Mouse (Mus musculus) heart, embryonic 12.5 days (tissue): ENCODE measurements at regions not wholly inside any gene's neighbourhood (a gene's known extent, or its start where the extent isn't known, plus 50 kb on each side); places are given as distances from the start of the nearest gene placed in this dataset.

Experiments
- ATAC-seq: fragments of 200-750 bp; cut with Nextera tagmentation; 2 replicates; pipeline ENCODE4 v1.8.0; 2017; ENCODE audit warnings: moderate TSS enrichment, moderate library complexity; ENCODE audit not compliant: insufficient number of reproducible peaks, low FRiP score
- H3K27ac ChIP-seq: fragments of 300-500 bp; sonication (generic); 2 replicates; pipeline ENCODE4 v1.5.1; 2016; ENCODE audit warnings: mild to moderate bottlenecking, moderate library complexity; ENCODE audit not compliant: poor library complexity, severe bottlenecking
- H3K27me3 ChIP-seq: fragments of 300-500 bp; sonication (generic); replicated peaks from 2 replicates; pipeline ENCODE4 v1.6.1; 2016; ENCODE audit warnings: mild to moderate bottlenecking, moderate library complexity
- H3K36me3 ChIP-seq: fragments of 300-500 bp; sonication (generic); 2 replicates; pipeline ENCODE4 v1.6.1; 2016; ENCODE audit warnings: mild to moderate bottlenecking, moderate library complexity
- H3K4me1 ChIP-seq: fragments of 300-500 bp; sonication (generic); replicated peaks from 2 replicates; pipeline ENCODE4 v1.6.1; 2016; ENCODE audit warnings: mild to moderate bottlenecking
- H3K4me2 ChIP-seq: fragments of 300-500 bp; sonication (generic); 2 replicates; pipeline ENCODE4 v1.6.1; 2016; ENCODE audit warnings: mild to moderate bottlenecking, moderate library complexity
- H3K4me3 ChIP-seq: fragments of 300-500 bp; sonication (generic); 2 replicates; pipeline ENCODE4 v1.5.1; 2016; ENCODE audit warnings: mild to moderate bottlenecking
- H3K9ac ChIP-seq: fragments of 300-500 bp; sonication (generic); 2 replicates; pipeline ENCODE4 v1.6.1; 2016; ENCODE audit warnings: mild to moderate bottlenecking, moderate library complexity
- H3K9me3 ChIP-seq: fragments of 300-500 bp; sonication (generic); replicated peaks from 2 replicates; pipeline ENCODE4 v1.6.1; 2016; ENCODE audit warnings: mild to moderate bottlenecking, moderate library complexity
- WGBS: fragments of 180-500 bp; shearing (Covaris S2); methylation state at CpG from one replicate; pipeline ENCODE4 v1.1.7; 2016; 5-methylcytosine and 5-hydroxymethylcytosine counted together

- Histone ChIP-seq H3K9ac (no peak overlapping the region), H3K36me3 (no peaks in the 10 kb centered on the region), H3K4me2 (no peak overlapping the region), H3K27me3 (no peaks in the 10 kb centered on the region), H3K27ac (no peak overlapping the region), H3K4me1 (peaks cover 7% of the 10 kb centered on the region), H3K4me3 (no peak overlapping the region), H3K9me3 (no peaks in the 10 kb centered on the region)
- no peak for ATAC-seq
- 82% methylated on average over 2 of the region's 2 CpGs for WGBS
Observed at GRCm38 (mm10) chr12:33715997-33716396, 212.2 kb upstream of the Ferd3l start.

GRCm38 (mm10) chr12:33717053-33717452 lies 211.2 kb upstream of the Ferd3l start:
- ATAC-seq: no peak
- Histone ChIP-seq H3K4me2 (no peak overlapping the region), H3K4me1 (peaks cover 7% of the 10 kb centered on the region), H3K9ac (no peak overlapping the region), H3K27ac (no peak overlapping the region), H3K9me3 (no peaks in the 10 kb centered on the region), H3K36me3 (no peaks in the 10 kb centered on the region), H3K4me3 (no peak overlapping the region), H3K27me3 (no peaks in the 10 kb centered on the region)
- WGBS: 52% methylated on average over 4 of the region's 4 CpGs

GRCm38 (mm10) chr12:33717601-33718260 lies 210.5 kb upstream of the Ferd3l start:
- Histone ChIP-seq H3K4me1 (peaks cover 7% of the 10 kb centered on the region), H3K27ac (no peak overlapping the region), H3K4me2 (peak overlapping the region; percentile 55), H3K9me3 (no peaks in the 10 kb centered on the region), H3K27me3 (no peaks in the 10 kb centered on the region), H3K9ac (0 out of 2 replicates have a peak overlapping the region, but pooled peaks have one; percentile 11), H3K36me3 (no peaks in the 10 kb centered on the region), H3K4me3 (peak overlapping the region; percentile 14)
- ATAC-seq: no peak
- 32% methylated on average over 14 of the region's 14 CpGs for WGBS

- ATAC-seq: no peak
- Histone ChIP-seq H3K4me1 (peaks cover 7% of the 10 kb centered on the region), H3K27me3 (no peaks in the 10 kb centered on the region), H3K36me3 (no peaks in the 10 kb centered on the region), H3K27ac (no peak overlapping the region), H3K9me3 (no peaks in the 10 kb centered on the region), H3K9ac (no peak overlapping the region), H3K4me3 (no peak overlapping the region), H3K4me2 (no peak overlapping the region)
- WGBS: 50% methylated on average over 7 of the region's 7 CpGs
Observed at GRCm38 (mm10) chr12:33719063-33719462, 209.2 kb upstream of the Ferd3l start.

GRCm38 (mm10) chr12:33731937-33732336 lies 196.3 kb upstream of the Ferd3l start:
- whole genome bisulfite sequencing: 38% methylated on average over 4 of the region's 4 CpGs
- Histone ChIP-seq H3K9me3 (no peaks in the 10 kb centered on the region), H3K27ac (no peak overlapping the region), H3K27me3 (no peaks in the 10 kb centered on the region), H3K4me2 (no peak overlapping the region), H3K36me3 (no peaks in the 10 kb centered on the region), H3K4me1 (no peaks in the 10 kb centered on the region), H3K9ac (no peak overlapping the region), H3K4me3 (no peak overlapping the region)
- ATAC-seq: no peak

GRCm38 (mm10) chr12:33775563-33776468 lies 152.4 kb upstream of the Ferd3l start:
- H3K4me2 ChIP-seq: no peak overlapping the region
- H3K4me3 ChIP-seq: no peak overlapping the region
- no peak for ATAC-seq
- H3K4me1 ChIP-seq: no peaks in the 10 kb centered on the region
- H3K9me3 ChIP-seq: no peaks in the 10 kb centered on the region
- H3K36me3 ChIP-seq: no peaks in the 10 kb centered on the region
- H3K9ac ChIP-seq: no peak overlapping the region
- no peak overlapping the region for H3K27ac ChIP-seq
- no peaks in the 10 kb centered on the region for H3K27me3 ChIP-seq
- WGBS: 44% methylated on average over 5 of the region's 5 CpGs

GRCm38 (mm10) chr12:33778477-33778876 lies 149.7 kb upstream of the Ferd3l start:
- H3K9ac ChIP-seq: no peak overlapping the region
- 47% methylated on average over 4 of the region's 4 CpGs for WGBS
- ATAC-seq: no peak
- H3K9me3 ChIP-seq: no peaks in the 10 kb centered on the region
- no peak overlapping the region for H3K4me2 ChIP-seq
- H3K4me3 ChIP-seq: no peak overlapping the region
- H3K4me1 ChIP-seq: no peaks in the 10 kb centered on the region
- H3K27ac ChIP-seq: no peak overlapping the region
- no peaks in the 10 kb centered on the region for H3K36me3 ChIP-seq
- no peaks in the 10 kb centered on the region for H3K27me3 ChIP-seq

GRCm38 (mm10) chr12:33779898-33780297 lies 148.3 kb upstream of the Ferd3l start:
- no peak for ATAC-seq
- Histone ChIP-seq H3K4me1 (no peaks in the 10 kb centered on the region; the same call in 1 of the 2 replicates), H3K4me3 (no peak overlapping the region), H3K27me3 (no peaks in the 10 kb centered on the region), H3K9me3 (no peaks in the 10 kb centered on the region), H3K4me2 (no peak overlapping the region), H3K36me3 (no peaks in the 10 kb centered on the region), H3K9ac (no peak overlapping the region), H3K27ac (no peak overlapping the region)
- WGBS: 69% methylated on average over 2 of the region's 2 CpGs

GRCm38 (mm10) chr12:33804206-33804791 lies 123.9 kb upstream of the Ferd3l start:
- Histone ChIP-seq H3K4me1 (no peaks in the 10 kb centered on the region), H3K9me3 (no peaks in the 10 kb centered on the region), H3K36me3 (no peaks in the 10 kb centered on the region), H3K4me3 (no peak overlapping the region), H3K9ac (no peak overlapping the region), H3K4me2 (no peak overlapping the region), H3K27ac (no peak overlapping the region), H3K27me3 (no peaks in the 10 kb centered on the region)
- WGBS: 78% methylated on average over 10 of the region's 10 CpGs
- ATAC-seq: no peak

- H3K9me3 ChIP-seq: no peaks in the 10 kb centered on the region
- H3K27ac ChIP-seq: no peak overlapping the region
- H3K36me3 ChIP-seq: no peaks in the 10 kb centered on the region
- H3K4me3 ChIP-seq: no peak overlapping the region
- no peaks in the 10 kb centered on the region for H3K27me3 ChIP-seq
- no peak overlapping the region for H3K9ac ChIP-seq
- ATAC-seq: no peak
- no peak overlapping the region for H3K4me2 ChIP-seq
- no peaks in the 10 kb centered on the region for H3K4me1 ChIP-seq
Observed at GRCm38 (mm10) chr12:33825571-33825970, 102.7 kb upstream of the Ferd3l start.

- Histone ChIP-seq H3K9ac (no peak overlapping the region), H3K4me1 (0 out of 2 replicates have a peak, but pooled peaks cover 3% of the 10 kb centered on the region), H3K4me3 (no peak overlapping the region), H3K9me3 (no peaks in the 10 kb centered on the region), H3K36me3 (no peaks in the 10 kb centered on the region), H3K27ac (no peak overlapping the region), H3K27me3 (no peaks in the 10 kb centered on the region), H3K4me2 (no peak overlapping the region)
- ATAC-seq: no peak
Observed at GRCm38 (mm10) chr12:33849088-33849487, 79.1 kb upstream of the Ferd3l start.
